Mouse (Mus musculus) MEL (cell line): ENCODE measurements at regions not wholly inside any gene's neighbourhood (a gene's known extent, or its start where the extent isn't known, plus 50 kb on each side); places are given as distances from the start of the nearest gene placed in this dataset.

Source experiments
- BHLHE40 ChIP-seq: IDR thresholded peaks from 2 replicates; pipeline ENCODE4 v1.6.1; 2012; ENCODE audit warnings: low read depth, mild to moderate bottlenecking, inconsistent platforms, low read length, improper control_type of control experiment, borderline replicate concordance
- CTCF ChIP-seq, 3 experiments: IDR thresholded peaks in 2 of 3; conservative IDR thresholded peaks in 1 of 3; 2 replicates each; pipeline ENCODE4 v1.5.1; 2011 to 2012; ENCODE audit warnings: low read length in 3 of 3, low read depth in 2 of 3, mild to moderate bottlenecking in 2 of 3, improper control_type of control experiment in 1 of 3, inconsistent platforms in 1 of 3, mixed read lengths in 1 of 3, moderate library complexity in 1 of 3; ENCODE audit not compliant: control insufficient read depth in 1 of 3, insufficient read depth in 1 of 3, poor library complexity in 1 of 3, severe bottlenecking in 1 of 3
- ELF1 ChIP-seq: IDR thresholded peaks from 2 replicates; pipeline ENCODE4 v1.6.1; 2014; ENCODE audit warnings: low read depth, mild to moderate bottlenecking, inconsistent platforms, low read length, improper control_type of control experiment, moderate library complexity
- EP300 ChIP-seq, 2 experiments: IDR thresholded peaks; 2 replicates each; pipeline ENCODE4 v1.6.1; 2011; ENCODE audit warnings: improper control_type of control experiment in 2 of 2, low read length in 2 of 2, low read depth in 1 of 2, mild to moderate bottlenecking in 1 of 2
- MAFK ChIP-seq: IDR thresholded peaks from 2 replicates; pipeline ENCODE4 v1.6.1; 2011; ENCODE audit warnings: low read depth, mild to moderate bottlenecking, low read length, improper control_type of control experiment, borderline replicate concordance
- MAZ ChIP-seq: IDR thresholded peaks from 2 replicates; pipeline ENCODE4 v1.6.1; 2012; ENCODE audit warnings: low read depth, mild to moderate bottlenecking, inconsistent platforms, low read length, improper control_type of control experiment
- MEF2A ChIP-seq: IDR thresholded peaks from 2 replicates; pipeline ENCODE4 v1.6.1; 2014; ENCODE audit warnings: low read depth, mild to moderate bottlenecking, inconsistent platforms, low read length, improper control_type of control experiment; ENCODE audit not compliant: poor library complexity, insufficient replicate concordance, severe bottlenecking; ENCODE audit errors: extremely low read depth
- MYC ChIP-seq: IDR thresholded peaks from 2 replicates; pipeline ENCODE4 v1.6.1; 2011; ENCODE audit warnings: low read depth, mild to moderate bottlenecking, low read length, improper control_type of control experiment, moderate library complexity
- POLR2A ChIP-seq, 2 experiments: IDR thresholded peaks; 2 replicates each; pipeline ENCODE4 v1.6.1; 2011 to 2012; ENCODE audit warnings: low read length in 2 of 2, mild to moderate bottlenecking in 2 of 2, control low read depth in 1 of 2, improper control_type of control experiment in 1 of 2, low read depth in 1 of 2, moderate library complexity in 1 of 2; ENCODE audit not compliant: control insufficient read depth in 1 of 2, insufficient read depth in 1 of 2, poor library complexity in 1 of 2
- POLR2AphosphoS5 ChIP-seq: IDR thresholded peaks from 2 replicates; pipeline ENCODE4 v1.6.1; 2012; ENCODE audit warnings: low read depth, borderline replicate concordance, mild to moderate bottlenecking, inconsistent platforms, low read length, moderate library complexity, mixed read lengths
- TBP ChIP-seq: IDR thresholded peaks from 2 replicates; pipeline ENCODE4 v1.8.0; 2011; ENCODE audit warnings: low read depth, low read length, improper control_type of control experiment
- UBTF ChIP-seq: IDR thresholded peaks from 2 replicates; pipeline ENCODE4 v1.6.1; 2012; ENCODE audit warnings: low read depth, mild to moderate bottlenecking, inconsistent platforms, low read length, improper control_type of control experiment, moderate library complexity, borderline replicate concordance; ENCODE audit not compliant: insufficient read depth

- TF ChIP-seq BHLHE40 (no peak), POLR2AphosphoS5 (no peak), CTCF (IDR thresholded peaks at IDR 0.05 in 2 of 3, conservative IDR thresholded peaks at IDR 0.05 in 1 of 3; ENCODE audit: control insufficient read depth in 1 of 3, insufficient read depth in 1 of 3, low read depth in 2 of 3, low read length in 3 of 3, poor library complexity in 1 of 3, severe bottlenecking in 1 of 3) (no peak), MYC (no peak), ELF1 (no peak), MAFK (no peak), POLR2A (IDR thresholded peaks at IDR 0.05; ENCODE audit: control insufficient read depth in 1 of 2, insufficient read depth in 1 of 2, low read depth in 1 of 2, low read length in 2 of 2, poor library complexity in 1 of 2) (no peak), MAZ (no peak), TBP (no peak), UBTF (no peak), MEF2A (no peak), EP300 (IDR thresholded peaks at IDR 0.05; ENCODE audit: low read depth in 1 of 2, low read length in 2 of 2) (no peak)
Observed at GRCm38 (mm10) chr14:33719651-33720050, 130.6 kb downstream of the Ptpn20 start.
